In the genomic region with DNA sequence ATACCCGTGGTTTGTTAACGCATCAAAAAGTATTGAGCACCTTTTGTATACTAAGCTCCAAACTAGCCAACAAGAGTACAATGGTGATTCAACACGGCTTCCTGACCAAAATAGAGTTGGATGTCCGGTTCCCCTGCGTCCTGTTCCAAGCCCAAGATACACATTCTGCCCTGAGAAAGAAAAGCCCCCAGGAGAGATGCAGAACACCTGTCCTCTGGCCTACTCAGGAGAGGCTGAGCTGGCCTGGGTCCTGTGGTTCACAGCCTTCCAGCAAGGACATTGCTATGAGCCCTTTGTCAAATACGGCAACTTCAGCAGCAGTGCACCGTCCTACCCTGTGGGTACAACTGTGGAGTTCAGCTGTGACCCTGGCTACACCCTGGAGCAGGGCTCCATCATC, we compare ENCODE assay signal across 17 mouse cellular contexts. TPM values are rescaled to one million over a fixed set of nuclear protein-coding genes. Genes with fewer than 3 reads are reported as not detected.
"Had no signal": no experiment of that assay in that cellular context is flagged by ENCODE, and none has a peak within 500 bp of the region (broad histone marks: within the 10 kb centered on the region; RNA-seq: fewer than 3 reads in every experiment).

No protein-coding gene starts in this region.

- H3K9me3 ChIP-seq: kidney, embryonic 15.5 days; limb, embryonic 10.5 days; limb, embryonic 13.5 days; liver, embryonic 12.5 days; liver, embryonic 15.5 days; lung, embryonic 15.5 days had no signal

- DNase-seq: kidney, postnatal 14 days; layer of hippocampus, adult 9-11 months; liver; lung, adult 18-20 months; lung, postnatal 10 days; lung, postnatal 36 days; midbrain, embryonic 14.5 days; thymus, adult 18-20 months; thymus, postnatal 36 days had no signal

- H3K4me2 ChIP-seq: kidney, embryonic 15.5 days; limb, embryonic 13.5 days; liver, embryonic 12.5 days; liver, embryonic 15.5 days; lung, embryonic 15.5 days had no signal

- H3K4me1 ChIP-seq: kidney, embryonic 15.5 days; limb, embryonic 10.5 days; limb, embryonic 13.5 days; liver, embryonic 12.5 days; liver, embryonic 15.5 days; lung, embryonic 15.5 days had no signal

- H3K27ac ChIP-seq: kidney, embryonic 15.5 days; layer of hippocampus, adult 2 months; limb, embryonic 10.5 days; limb, embryonic 13.5 days; liver, embryonic 12.5 days; liver, embryonic 15.5 days; lung, embryonic 15.5 days had no signal

- H3K4me3 ChIP-seq: kidney, embryonic 15.5 days; layer of hippocampus, adult 2 months; limb, embryonic 10.5 days; limb, embryonic 13.5 days; liver, embryonic 12.5 days; liver, embryonic 15.5 days; lung, embryonic 15.5 days had no signal

- H3K36me3 ChIP-seq: kidney, embryonic 15.5 days; limb, embryonic 10.5 days; limb, embryonic 13.5 days; liver, embryonic 12.5 days; liver, embryonic 15.5 days; lung, embryonic 15.5 days had no signal

- H3K9ac ChIP-seq: kidney, embryonic 15.5 days; limb, embryonic 13.5 days; liver, embryonic 12.5 days; liver, embryonic 15.5 days; lung, embryonic 15.5 days had no signal

- ATAC-seq: liver, embryonic 12.5 days had no signal

RNA-seq across cellular contexts. Expression of a gene that starts 42.9 kb away (rescaled TPM):
- polyA plus RNA-seq: spleen, adult 2 months had no signal
